Mouse (Mus musculus): Measurements from ENCODE around the gene 4933424G06Rik.
A peak's percentile ranks its signal among the peaks of the same experiment; 100 is the strongest.
"Not testable (repeated sequence)": the region's sequence is repeated elsewhere in the genome, so short reads cannot be mapped to it uniquely, and the experiment has no call there.

Gene 4933424G06Rik

GRCm38 (mm10) chr1:36709854-36710280, at the start of gene 4933424G06Rik:
TSS of gene 4933424G06Rik (plus strand) at chr1:36710149.
- DNase-seq (ENCODE audit: low spot score in 2 of 2), result peak; percentile 94 to 98

- peak in 1 of 2 experiments; percentile 23 for DNase-seq (ENCODE audit: low spot score in 2 of 2)
Measured at GRCm38 (mm10) chr1:36664457-36664856, 45.5 kb upstream of the 4933424G06Rik start.

DNA sequence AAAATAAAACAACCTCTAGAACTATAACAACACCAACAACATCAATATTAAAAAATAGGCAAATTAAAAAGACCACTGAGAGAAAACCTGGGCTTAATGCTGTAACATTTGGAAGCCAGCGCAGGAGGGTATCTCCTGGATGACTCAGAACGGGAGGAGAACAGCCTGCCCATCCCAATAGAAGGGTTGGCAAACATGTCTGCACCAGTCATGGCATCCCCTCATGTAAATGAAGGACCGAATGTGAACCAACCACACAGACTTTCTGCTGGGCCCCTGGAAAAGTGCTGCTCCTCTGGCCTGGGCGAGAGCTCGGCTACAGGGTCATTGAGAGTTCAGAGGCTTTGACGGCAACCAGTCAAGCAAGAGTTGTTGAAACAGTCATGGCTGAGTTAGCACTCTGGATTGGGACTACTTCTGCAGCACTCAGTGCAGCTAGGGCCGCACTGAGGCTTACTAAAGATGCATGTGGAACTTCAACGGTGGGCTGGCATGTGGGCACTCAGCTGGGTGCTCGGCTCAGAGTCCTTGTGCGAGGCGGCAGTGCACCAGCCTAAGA, 44.7 kb upstream of the 4933424G06Rik start:
- DNase-seq (ENCODE audit: low spot score in 2 of 2), result no peak

DNA sequence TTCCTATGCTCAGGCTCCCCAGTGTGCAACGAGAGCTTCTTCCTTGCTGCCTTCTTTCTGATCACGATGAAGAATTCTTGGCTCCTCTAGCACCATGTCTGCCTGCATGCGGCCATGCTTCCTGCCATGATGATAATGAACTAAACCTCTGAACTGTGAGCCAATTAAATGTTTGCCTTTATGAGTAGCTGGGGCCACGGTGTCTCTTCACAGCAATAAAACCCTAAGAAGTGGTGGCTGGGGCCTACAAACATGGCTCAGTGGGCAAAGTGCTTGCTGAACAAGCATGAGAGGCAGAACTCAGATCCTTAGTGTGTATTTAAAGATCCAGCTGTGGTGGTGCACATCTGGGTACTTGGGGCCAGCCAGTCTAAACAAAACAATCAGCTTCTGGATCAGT, 44.0 kb upstream of the 4933424G06Rik start:
- no peak for DNase-seq (ENCODE audit: low spot score in 2 of 2)

- DNase-seq (ENCODE audit: low spot score in 2 of 2), result not testable (repeated sequence)
Measured at GRCm38 (mm10) chr1:36668007-36668406, 41.9 kb upstream of the 4933424G06Rik start.

DNA sequence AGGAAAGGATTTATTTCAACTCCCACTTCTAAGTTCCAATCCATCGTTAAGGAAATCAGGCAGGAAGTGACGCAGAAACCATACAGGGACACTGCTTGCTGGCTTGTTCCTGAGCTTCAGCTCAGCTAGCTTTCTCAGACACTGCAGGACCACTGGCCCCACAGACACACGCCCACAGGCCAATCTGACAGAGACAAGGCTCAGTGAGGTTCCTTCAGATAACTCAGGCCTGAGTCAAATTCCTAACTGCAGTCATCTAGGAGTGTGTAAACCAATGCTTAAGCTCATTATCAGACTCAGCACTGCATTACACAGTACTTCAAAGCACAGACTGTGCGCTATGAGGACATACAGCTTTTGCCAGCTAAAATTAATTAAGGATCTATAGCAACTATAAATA, 39.7 kb upstream of the 4933424G06Rik start:
- no peak for DNase-seq (ENCODE audit: low spot score in 2 of 2)

DNA sequence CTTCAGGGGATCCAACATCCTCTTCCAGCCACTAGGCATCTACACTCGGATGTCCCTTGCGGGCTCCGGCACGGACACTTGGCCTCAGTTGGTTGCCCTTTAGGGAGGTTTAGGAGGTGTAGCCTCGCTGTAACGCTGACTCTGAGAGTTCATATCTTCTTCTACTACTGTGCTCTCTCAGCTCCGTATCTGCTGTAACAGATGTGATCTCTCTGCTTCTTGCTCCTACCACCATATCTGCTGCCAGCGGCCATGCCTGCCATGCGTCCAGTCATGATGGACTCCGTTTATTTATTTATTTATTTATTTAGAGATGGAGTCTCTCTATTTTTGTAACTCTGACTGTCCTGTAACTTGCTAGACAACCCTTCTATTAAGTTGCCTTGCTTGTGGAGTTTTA, 38.7 kb upstream of the 4933424G06Rik start:
- no peak for DNase-seq (ENCODE audit: low spot score in 2 of 2)

DNA sequence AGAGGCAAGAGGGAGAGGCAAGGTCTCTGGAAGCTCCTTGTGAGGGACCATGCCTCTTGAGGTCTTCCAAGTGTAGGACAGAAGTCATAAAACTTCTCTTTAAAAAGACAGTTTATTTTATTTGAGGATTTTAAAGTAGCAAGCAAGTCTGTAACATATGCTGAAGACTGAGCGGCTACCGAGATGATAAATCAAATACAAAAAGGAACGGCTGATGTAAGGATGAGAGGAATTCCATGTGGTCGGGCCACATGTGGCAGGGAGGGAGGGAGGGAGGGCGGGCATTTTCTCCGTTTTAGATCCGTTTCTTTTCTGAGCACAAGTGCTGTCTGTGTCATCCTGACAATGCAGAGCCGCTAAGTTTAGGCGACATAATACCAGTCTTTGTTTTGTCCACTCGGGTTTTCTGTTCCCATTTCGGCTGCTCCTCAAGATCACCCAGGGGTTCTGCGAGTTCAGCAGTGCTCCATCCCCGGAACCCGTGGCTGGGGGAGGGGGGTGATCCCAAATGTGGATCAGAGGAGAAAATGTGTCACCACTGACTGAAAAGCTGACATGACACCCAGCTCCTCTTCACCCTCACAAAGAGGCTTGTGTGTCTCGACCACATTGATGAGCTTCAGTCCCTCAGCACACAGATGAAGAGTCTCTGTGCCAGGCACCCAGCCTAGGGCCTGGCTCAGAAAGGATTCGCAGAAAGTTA, 37.1 kb upstream of the 4933424G06Rik start:
- peak in 1 of 2 experiments; percentile 10 for DNase-seq (ENCODE audit: low spot score in 2 of 2)

DNA sequence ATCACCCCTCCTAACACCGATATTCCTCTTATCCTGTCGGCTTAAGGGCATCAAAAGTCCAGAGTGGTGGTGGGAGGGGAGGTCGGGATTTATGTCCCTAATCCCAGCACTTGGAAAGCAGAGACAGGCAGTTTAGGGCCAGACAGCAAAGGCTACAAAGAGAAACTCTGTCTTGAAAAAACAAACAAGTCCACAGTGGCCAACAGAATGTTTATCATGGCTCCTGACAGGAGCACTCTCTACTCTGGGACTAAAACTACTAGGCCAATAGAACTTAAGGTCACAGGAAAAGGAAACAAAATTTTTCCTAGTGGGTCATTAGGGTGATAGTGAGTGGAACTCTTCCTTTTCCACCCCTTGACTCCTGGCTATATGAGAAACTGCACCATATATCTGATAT, 35.0 kb upstream of the 4933424G06Rik start:
- no peak for DNase-seq (ENCODE audit: low spot score in 2 of 2)

DNA sequence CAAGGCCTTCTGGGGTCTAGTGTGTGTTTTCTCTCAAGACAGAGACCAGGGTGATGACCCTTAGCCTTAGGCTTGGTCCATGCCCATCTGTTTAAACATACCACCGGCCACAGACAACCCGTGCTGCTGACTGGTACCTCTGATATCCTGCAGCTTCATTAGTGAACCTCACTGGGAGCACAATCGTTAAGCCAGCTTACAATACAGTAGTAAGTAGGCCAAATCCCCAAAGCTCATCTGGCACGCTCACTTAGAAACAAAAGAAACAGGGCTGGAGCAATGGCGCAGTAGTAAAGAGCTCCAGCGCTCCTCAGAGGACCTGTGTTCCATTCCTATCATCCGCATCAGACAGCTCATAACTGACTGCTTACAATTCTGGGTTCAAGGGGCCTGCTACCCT, 29.1 kb upstream of the 4933424G06Rik start:
- DNase-seq (ENCODE audit: low spot score in 2 of 2), result no peak

- no peak for DNase-seq (ENCODE audit: low spot score in 2 of 2)
Measured at GRCm38 (mm10) chr1:36682620-36683355, 27.2 kb upstream of the 4933424G06Rik start, which contains the start of gene Fam178b. TSS of gene Fam178b (minus strand) at chr1:36683183.

DNA sequence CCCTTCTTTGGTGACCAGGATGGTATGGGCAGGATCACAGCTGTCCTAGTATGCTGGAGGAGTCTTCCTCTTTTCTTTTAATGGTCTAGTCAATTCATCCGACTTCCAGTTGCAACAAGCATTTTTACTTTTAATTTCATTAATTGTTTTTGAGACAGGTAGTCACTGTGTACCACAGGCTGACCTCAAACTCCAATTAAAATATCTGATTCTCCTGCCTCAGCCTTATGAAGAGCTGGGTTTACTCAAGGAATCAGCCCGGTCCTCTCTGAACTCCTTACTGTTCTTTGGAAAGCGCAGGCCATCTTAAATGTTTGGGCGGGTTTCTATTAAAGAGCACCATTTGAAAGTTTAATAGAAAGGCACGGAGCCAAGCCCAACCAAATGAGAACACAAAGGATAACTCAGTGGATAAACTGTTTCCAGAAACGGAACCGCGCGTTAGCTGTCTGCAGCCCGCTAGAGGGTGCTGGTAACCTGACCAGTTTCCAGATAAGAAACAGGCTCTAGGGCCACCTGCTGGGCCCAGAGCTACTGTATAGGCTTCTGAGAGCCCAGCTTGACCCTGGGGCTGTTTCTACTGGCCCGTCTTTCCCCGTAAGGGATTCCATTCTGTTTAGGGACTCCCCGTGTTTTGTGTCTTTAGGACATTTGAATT, 26.0 kb upstream of the 4933424G06Rik start:
- peak; percentile 50 to 82 for DNase-seq (ENCODE audit: low spot score in 2 of 2)

DNA sequence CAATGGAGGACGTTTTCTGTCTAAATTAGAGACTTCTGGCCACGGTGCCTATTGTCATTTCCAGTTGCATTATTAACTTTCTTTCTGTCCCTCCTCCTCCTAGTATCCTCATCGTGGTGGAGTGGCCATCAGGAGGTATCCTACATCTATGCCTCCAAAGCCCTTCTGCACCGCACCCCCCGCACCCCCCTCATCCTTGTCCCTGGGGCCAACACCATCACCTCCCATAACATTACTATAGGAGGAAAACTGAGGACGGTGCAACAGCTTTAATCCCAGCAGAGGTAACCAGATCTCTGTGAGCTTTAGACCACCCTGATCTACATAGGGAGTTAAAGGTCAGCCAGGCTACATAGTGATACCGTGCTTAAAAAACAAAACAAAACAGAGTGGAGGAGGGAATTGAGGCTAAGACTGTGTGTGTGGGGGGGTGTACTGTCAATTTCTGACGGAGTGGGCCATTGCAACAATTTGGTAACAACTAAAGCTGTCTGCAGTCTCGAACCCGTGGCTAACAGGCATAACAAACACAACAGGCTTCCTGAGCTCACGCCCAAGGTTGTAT, 19.2 kb upstream of the 4933424G06Rik start:
- no peak for DNase-seq (ENCODE audit: low spot score in 2 of 2)

- DNase-seq (ENCODE audit: low spot score in 2 of 2), result peak; percentile 91 to 96
Measured at GRCm38 (mm10) chr1:36691271-36692155, 18.4 kb upstream of the 4933424G06Rik start, which contains the start of gene Cox5b. TSS of gene Cox5b (plus strand) at chr1:36691449.

GRCm38 (mm10) chr1:36694871-36695270, 15.1 kb upstream of the 4933424G06Rik start:
- DNase-seq (ENCODE audit: low spot score in 2 of 2), result no peak

DNA sequence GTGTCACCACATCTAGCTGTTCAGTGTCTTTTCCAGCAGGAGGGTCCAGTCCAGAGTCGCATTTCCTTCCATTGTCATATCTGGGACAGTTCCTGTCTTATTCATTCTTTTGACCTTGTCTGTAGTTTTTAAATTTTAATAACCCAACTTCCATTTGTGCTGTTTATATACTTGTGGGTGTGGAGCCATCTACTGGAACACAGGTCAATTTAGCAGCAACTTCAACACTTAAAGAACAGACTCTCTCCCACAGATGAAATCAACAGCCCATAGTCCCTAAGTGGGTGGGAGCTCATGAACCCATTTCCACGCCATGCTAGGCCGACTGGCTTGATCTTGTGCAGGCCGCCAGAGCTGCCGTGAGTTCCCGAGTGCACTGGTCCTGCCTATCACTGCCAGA, 13.5 kb upstream of the 4933424G06Rik start:
- no peak for DNase-seq (ENCODE audit: low spot score in 2 of 2)

DNA sequence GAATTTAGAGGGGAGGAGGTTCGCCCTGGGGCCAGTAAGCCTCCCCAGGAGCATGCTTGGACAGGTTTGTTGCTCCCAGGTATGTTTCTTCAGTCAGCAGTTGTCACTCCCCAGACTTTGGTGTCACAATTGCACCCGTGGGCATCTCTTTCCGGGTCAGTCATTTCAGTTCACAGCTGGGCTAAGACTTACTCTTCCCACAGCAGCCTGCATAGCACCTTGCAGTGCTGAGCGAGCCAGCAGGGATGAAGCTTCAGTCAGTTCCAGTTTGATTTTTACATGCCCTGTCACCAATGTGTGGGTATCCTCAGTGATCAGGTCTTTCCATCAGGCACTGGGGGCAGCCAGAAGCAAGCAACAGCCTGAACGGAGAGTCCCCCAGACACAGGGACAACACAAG, 12.9 kb upstream of the 4933424G06Rik start:
- no peak for DNase-seq (ENCODE audit: low spot score in 2 of 2)

GRCm38 (mm10) chr1:36707166-36707565, 2.8 kb upstream of the 4933424G06Rik start:
- peak in 1 of 2 experiments; percentile 50 for DNase-seq (ENCODE audit: low spot score in 2 of 2)

- DNase-seq (ENCODE audit: low spot score in 2 of 2), result no peak
Measured at GRCm38 (mm10) chr1:36707797-36708196, 2.2 kb upstream of the 4933424G06Rik start.

DNA sequence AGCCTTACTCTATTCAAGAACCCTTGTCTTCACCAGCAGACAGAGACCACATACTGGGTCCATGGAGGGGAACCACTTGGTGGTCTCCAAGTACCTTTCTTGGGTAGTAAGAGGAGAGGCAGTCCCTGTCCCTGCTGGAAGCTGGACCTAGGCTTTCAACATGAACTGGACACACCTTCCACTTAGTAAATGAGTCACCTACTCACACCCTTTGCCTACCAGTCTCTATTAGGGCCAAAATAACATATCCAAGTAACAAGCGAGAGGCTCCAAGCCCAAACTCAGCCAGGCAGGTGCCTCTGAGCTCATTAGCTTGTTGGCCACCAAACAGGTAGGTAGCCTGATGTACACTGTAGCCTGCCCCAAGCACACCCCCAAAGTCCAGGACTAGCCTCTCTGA, 1.3 kb upstream of the 4933424G06Rik start:
- DNase-seq (ENCODE audit: low spot score in 2 of 2), result no peak
